7 mouse cellular contexts compared by ENCODE assay signal in the genomic region with DNA sequence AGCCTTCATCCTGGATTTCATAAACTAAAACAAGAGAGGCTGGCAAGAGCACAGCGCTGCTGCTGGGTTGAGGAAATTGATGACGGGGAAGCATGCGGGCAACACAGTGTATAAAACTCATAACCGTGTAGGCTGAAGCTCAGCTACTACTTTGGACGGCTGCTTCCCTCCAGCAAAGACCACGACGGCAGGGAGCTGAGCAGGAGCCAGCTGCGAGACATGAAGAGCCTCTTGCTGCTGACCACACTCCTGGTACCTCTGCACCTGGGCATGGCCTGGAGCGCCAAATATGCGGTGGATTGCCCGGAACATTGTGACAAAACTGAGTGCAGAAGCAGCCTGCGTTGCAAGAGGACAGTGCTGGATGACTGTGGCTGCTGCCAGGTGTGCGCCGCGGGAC. TPM values are rescaled to one million over a fixed set of nuclear protein-coding genes. Genes with fewer than 3 reads are reported as not detected.
DNase-seq lines count a peak whose midpoint lies in the region; ATAC-seq and TF ChIP-seq lines count a peak whose summit lies in the region.

A gene (plus strand): TSS at position 36 of the 400 bp plus-strand sequence.

- H3K4me3 ChIP-seq in hindbrain, postnatal 0 days (ENCODE audit: low read length), result no peak within 1 kb of the TSS
- H3K4me3 ChIP-seq in liver, postnatal 0 days (ENCODE audit: low read depth, low read length), result no peak within 1 kb of the TSS

- H3K36me3 ChIP-seq in hindbrain, postnatal 0 days (ENCODE audit: insufficient read depth, low read length), result no peaks in the 10 kb centered on the region
- no peaks in the 10 kb centered on the region for H3K36me3 ChIP-seq in liver, postnatal 0 days (replicated peaks; ENCODE audit: insufficient read depth, low read length)

- H3K27me3 ChIP-seq in hindbrain, postnatal 0 days (ENCODE audit: insufficient read depth, low read length), result no peaks in the 10 kb centered on the region
- peaks cover 4% of the 10 kb centered on the region; the same call in 1 of the 2 replicates for H3K27me3 ChIP-seq in liver, postnatal 0 days (ENCODE audit: insufficient read depth, low read length)

- no peaks in the 10 kb centered on the region for H3K9me3 ChIP-seq in hindbrain, postnatal 0 days (ENCODE audit: low read length)
- no peaks in the 10 kb centered on the region for H3K9me3 ChIP-seq in liver, postnatal 0 days (ENCODE audit: low read length)

- H3K27ac ChIP-seq in hindbrain, postnatal 0 days, result no peak within 1 kb of the TSS
- no peak within 1 kb of the TSS for H3K27ac ChIP-seq in liver, postnatal 0 days (ENCODE audit: low read depth)

- no peak for TF ChIP-seq EP300 in liver, postnatal 0 days (IDR thresholded peaks at IDR 0.05; ENCODE audit: low read depth)

- no peak within 1 kb of the TSS for H3K9ac ChIP-seq in hindbrain, postnatal 0 days (replicated peaks; ENCODE audit: low read length)
- no peak within 1 kb of the TSS for H3K9ac ChIP-seq in liver, postnatal 0 days (replicated peaks)

- DNase-seq in testis, postnatal 14 days (ENCODE audit: low spot score), result peak; percentile 18
- DNase-seq in testis, postnatal 10 days (ENCODE audit: low spot score), result no peak
- DNase-seq in hindbrain, postnatal 0 days (ENCODE audit: low spot score), result no peak
- no peak for DNase-seq in liver, postnatal 0 days
- peak; percentile 49 for DNase-seq in thymus, postnatal 4 days
- DNase-seq in spleen, postnatal 4 days (ENCODE audit: low spot score in 2 of 2), result no peak
- DNase-seq in B cell, adult 2 months, result no peak

- 40% methylated on average over 15 of the region's 15 CpGs for WGBS in hindbrain, postnatal 0 days
- 30% methylated on average over 15 of the region's 15 CpGs for WGBS in liver, postnatal 0 days (ENCODE audit: insufficient replicate concordance)

- no peaks in the 10 kb centered on the region for H3K4me1 ChIP-seq in hindbrain, postnatal 0 days (ENCODE audit: insufficient read depth, low read length)
- no peaks in the 10 kb centered on the region for H3K4me1 ChIP-seq in liver, postnatal 0 days (ENCODE audit: insufficient read depth)

- TF ChIP-seq CTCF in hindbrain, postnatal 0 days (IDR thresholded peaks at IDR 0.05; ENCODE audit: low read depth), result no peak
- TF ChIP-seq CTCF in liver, postnatal 0 days (IDR thresholded peaks at IDR 0.05; ENCODE audit: low read depth), result no peak

- peak within 1 kb of the TSS; percentile 33 for H3K4me2 ChIP-seq in hindbrain, postnatal 0 days (ENCODE audit: low read depth, low read length)
- 0 out of 2 replicates have a peak within 1 kb of the TSS, but pooled peaks have one; percentile 26 for H3K4me2 ChIP-seq in liver, postnatal 0 days (ENCODE audit: low read depth, low read length)

- ATAC-seq in hindbrain, postnatal 0 days, result no peak
- no peak for ATAC-seq in liver, postnatal 0 days

RNA-seq across cellular contexts. Expression of the gene that starts here (rescaled TPM):
- 0.37 and 0.86 TPM in 2 replicates for total RNA-seq in hindbrain, postnatal 0 days (2014; rRNA removed)
- 1.1 and 1.6 TPM in 2 replicates for polyA plus RNA-seq in hindbrain, postnatal 0 days (2015; fragmentation: Nextera tagmentation; extraction: Ambion mirVana)
- polyA plus RNA-seq in liver, postnatal 0 days (2015; fragmentation: Nextera tagmentation; extraction: Ambion mirVana), result 0.90 and 1.2 TPM in 2 replicates

Comparison
In these comparisons a context has a peak if more than half of its experiments do, and no peak if none do; other contexts are left out.
1. DNase-seq: peak in testis, postnatal 14 days (single experiment) and thymus, postnatal 4 days (single experiment); none in testis, postnatal 10 days (single experiment), hindbrain, postnatal 0 days (single experiment), liver, postnatal 0 days (single experiment), spleen, postnatal 4 days (0 of 2) and B cell, adult 2 months (0 of 2).